Mouse (Mus musculus): ENCODE measurements at regions not wholly inside any gene's neighbourhood (a gene's known extent, or its start where the extent isn't known, plus 50 kb on each side); places are given as distances from the start of the nearest gene placed in this dataset.

GRCm38 (mm10) chr9:91456843-91457242 lies 91.2 kb upstream of the Zic1 start:
- no peak for ATAC-seq (replicated peaks; ENCODE audit: insufficient number of reproducible peaks, low FRiP score, low TSS enrichment, poor library complexity, severe bottlenecking)

- ATAC-seq (replicated peaks; ENCODE audit: insufficient number of reproducible peaks, low FRiP score, low TSS enrichment, poor library complexity, severe bottlenecking): no peak
Observed at GRCm38 (mm10) chr9:91456253-91456823, 90.7 kb upstream of the Zic1 start.

- no peak for ATAC-seq (replicated peaks; ENCODE audit: insufficient number of reproducible peaks, low FRiP score, low TSS enrichment, poor library complexity, severe bottlenecking)
Observed at GRCm38 (mm10) chr9:91439106-91439505, 73.5 kb upstream of the Zic1 start.
